Mouse (Mus musculus): ENCODE data around the gene Tlr7.
"Not testable (repeated sequence)": the region's sequence is repeated elsewhere in the genome, so short reads cannot be mapped to it uniquely, and the experiment has no call there.

Tlr7 gene

GRCm38 (mm10) chrX:167330399-167330798 is at the start of gene Tlr7:
Tlr7 (minus strand) TSS chrX:167330558.
- DNase-seq (ENCODE audit: extremely low read depth, low read depth): no peak

GRCm38 (mm10) chrX:167380073-167380472 is 49.7 kb upstream of the Tlr7 start:
- DNase-seq (ENCODE audit: extremely low read depth, low read depth): no peak

GRCm38 (mm10) chrX:167361231-167361630 is 30.9 kb upstream of the Tlr7 start:
- DNase-seq (ENCODE audit: extremely low read depth, low read depth): not testable (repeated sequence)

GRCm38 (mm10) chrX:167359704-167360103 is 29.3 kb upstream of the Tlr7 start:
- no peak for DNase-seq (ENCODE audit: extremely low read depth, low read depth)

GRCm38 (mm10) chrX:167357415-167357814 is 27.1 kb upstream of the Tlr7 start:
- DNase-seq (ENCODE audit: extremely low read depth, low read depth): no peak

- no peak for DNase-seq (ENCODE audit: extremely low read depth, low read depth)
These were observed 25.6 kb upstream of the Tlr7 start for GRCm38 (mm10) chrX:167355965-167356364.

GRCm38 (mm10) chrX:167353617-167354016 is 23.3 kb upstream of the Tlr7 start:
- DNase-seq (ENCODE audit: extremely low read depth, low read depth): no peak

GRCm38 (mm10) chrX:167346440-167346839 is 16.1 kb upstream of the Tlr7 start:
- DNase-seq (ENCODE audit: extremely low read depth, low read depth): no peak

GRCm38 (mm10) chrX:167344356-167344755 is 14.0 kb upstream of the Tlr7 start:
- no peak for DNase-seq (ENCODE audit: extremely low read depth, low read depth)

GRCm38 (mm10) chrX:167341811-167342210 is 11.5 kb upstream of the Tlr7 start:
- DNase-seq (ENCODE audit: extremely low read depth, low read depth): no peak

GRCm38 (mm10) chrX:167340190-167340589 is 9.8 kb upstream of the Tlr7 start:
- no peak for DNase-seq (ENCODE audit: extremely low read depth, low read depth)

GRCm38 (mm10) chrX:167337990-167338389 is 7.6 kb upstream of the Tlr7 start:
- no peak for DNase-seq (ENCODE audit: extremely low read depth, low read depth)

- DNase-seq (ENCODE audit: extremely low read depth, low read depth): no peak
These were observed 4.2 kb upstream of the Tlr7 start for GRCm38 (mm10) chrX:167334571-167334970.

GRCm38 (mm10) chrX:167332607-167333006 is 2.2 kb upstream of the Tlr7 start:
- no peak for DNase-seq (ENCODE audit: extremely low read depth, low read depth)

GRCm38 (mm10) chrX:167330993-167331392 is 635 bp upstream of the Tlr7 start:
- no peak for DNase-seq (ENCODE audit: extremely low read depth, low read depth)

GRCm38 (mm10) chrX:167329620-167330019 is 738 bp downstream of the Tlr7 start:
- no peak for DNase-seq (ENCODE audit: extremely low read depth, low read depth)

- no peak for DNase-seq (ENCODE audit: extremely low read depth, low read depth)
These were observed 1.3 kb downstream of the Tlr7 start for GRCm38 (mm10) chrX:167329098-167329497.

GRCm38 (mm10) chrX:167328519-167328918 is 1.8 kb downstream of the Tlr7 start:
- DNase-seq (ENCODE audit: extremely low read depth, low read depth): no peak

GRCm38 (mm10) chrX:167323742-167324141 is 6.6 kb downstream of the Tlr7 start:
- no peak for DNase-seq (ENCODE audit: extremely low read depth, low read depth)

- DNase-seq (ENCODE audit: extremely low read depth, low read depth): no peak
These were observed 9.0 kb downstream of the Tlr7 start for GRCm38 (mm10) chrX:167321233-167321806.

- DNase-seq (ENCODE audit: extremely low read depth, low read depth): no peak
These were observed 11.4 kb downstream of the Tlr7 start for GRCm38 (mm10) chrX:167318819-167319396.

- DNase-seq (ENCODE audit: extremely low read depth, low read depth): no peak
These were observed 14.6 kb downstream of the Tlr7 start for GRCm38 (mm10) chrX:167315766-167316165.

- DNase-seq (ENCODE audit: extremely low read depth, low read depth): no peak
These were observed 15.1 kb downstream of the Tlr7 start for GRCm38 (mm10) chrX:167315093-167315726.
